Mouse (Mus musculus) layer of hippocampus, adult 18-20 months (tissue): ENCODE data around the gene Olfr1054. TPM values are rescaled to one million over a fixed set of nuclear protein-coding genes. Genes with fewer than 3 reads are reported as not detected.
"Not testable (repeated sequence)": the region's sequence is repeated elsewhere in the genome, so short reads cannot be mapped to it uniquely, and the experiment has no call there.

ENCODE experiments used
- DNase-seq, 2 experiments: peaks; one replicate each; pipeline ENCODE4 v3.0.0; 2022; ENCODE audit warnings: low spot score in 2 of 2
- long read RNA-seq: library from polyadenylated mRNA; stranded (forward); transcript quantifications from one replicate; pipeline ENCODE4 v2.0.0, GENCODE M21; 2021
- total RNA-seq, 2 experiments: library from RNA; stranded (reverse); gene quantifications; 2 replicates each; pipeline ENCODE4 v1.2.3; 2021

Gene Olfr1054
- not detected for total RNA-seq
- long read RNA-seq: 0 reads

GRCm38 (mm10) chr2:86335333-86335732 lies at the start of gene Olfr1054:
TSS of gene Olfr1054 (minus strand) at chr2:86335433.
- no peak for DNase-seq

GRCm38 (mm10) chr2:86378293-86378692 lies 43.1 kb upstream of the Olfr1054 start, which contains the start of gene Olfr1057:
TSS of gene Olfr1057 (minus strand) at chr2:86378393.
- no peak for DNase-seq

GRCm38 (mm10) chr2:86366342-86366741 lies 31.1 kb upstream of the Olfr1054 start:
- not testable (repeated sequence) for DNase-seq

- DNase-seq: no peak
These were observed 27.1 kb upstream of the Olfr1054 start, which contains the start of gene Olfr1056 for GRCm38 (mm10) chr2:86362369-86362768. TSS of gene Olfr1056 (minus strand) at chr2:86362469.

- DNase-seq: peak; percentile 13 to 60
These were observed 16.5 kb upstream of the Olfr1054 start for GRCm38 (mm10) chr2:86351751-86352150.

- DNase-seq: no peak
These were observed 15.0 kb upstream of the Olfr1054 start, which contains the start of gene Olfr1055 for GRCm38 (mm10) chr2:86350184-86350583. TSS of gene Olfr1055 (minus strand) at chr2:86350284.

GRCm38 (mm10) chr2:86315184-86315583 lies 20.0 kb downstream of the Olfr1054 start, which contains the start of gene Olfr1053:
TSS of gene Olfr1053 (minus strand) at chr2:86315284.
- DNase-seq: no peak

- no peak for DNase-seq
These were observed 43.1 kb downstream of the Olfr1054 start, which contains the start of gene Olfr1052 for GRCm38 (mm10) chr2:86292155-86292554. TSS of gene Olfr1052 (plus strand) at chr2:86292455.

Other genes starting within 250 kb of the Olfr1054 start
- gene Olfr1037, start 248.0 kb downstream of the Olfr1054 start, total RNA-seq: not detected
- gene Olfr1039, start 199.5 kb downstream of the Olfr1054 start, total RNA-seq: not detected
- not detected for gene Olfr1040, start 188.7 kb downstream of the Olfr1054 start, total RNA-seq
- gene Olfr1042, start 173.6 kb downstream of the Olfr1054 start, total RNA-seq: not detected
- not detected for gene Olfr1043, start 167.9 kb downstream of the Olfr1054 start, total RNA-seq
- not detected for gene Olfr1044, start 157.6 kb downstream of the Olfr1054 start, total RNA-seq
- gene Olfr52, start 149.8 kb downstream of the Olfr1054 start, total RNA-seq: not detected
- not detected for gene Olfr1045, start 132.4 kb downstream of the Olfr1054 start, total RNA-seq
- not detected for gene Olfr1046, start 116.1 kb downstream of the Olfr1054 start, total RNA-seq
- not detected for gene Olfr1047, start 104.0 kb downstream of the Olfr1054 start, total RNA-seq
- not detected for gene Olfr1048, start 95.1 kb downstream of the Olfr1054 start, total RNA-seq
- not detected for gene Olfr1049, start 77.1 kb downstream of the Olfr1054 start, total RNA-seq
- not detected for gene Olfr1051, start 56.3 kb downstream of the Olfr1054 start, total RNA-seq
- not detected for gene Olfr1052, start 43.0 kb downstream of the Olfr1054 start, total RNA-seq
- gene Olfr1053, start 20.1 kb downstream of the Olfr1054 start, total RNA-seq: not detected
- gene Olfr1055, start 14.9 kb upstream of the Olfr1054 start, total RNA-seq: not detected
- not detected for gene Olfr1056, start 27.0 kb upstream of the Olfr1054 start, total RNA-seq
- not detected for gene Olfr1057, start 43.0 kb upstream of the Olfr1054 start, total RNA-seq
- gene Olfr1058, start 53.1 kb upstream of the Olfr1054 start, total RNA-seq: not detected
- gene Olfr1061, start 78.6 kb upstream of the Olfr1054 start, total RNA-seq: not detected
- gene Olfr1062, start 91.3 kb upstream of the Olfr1054 start, total RNA-seq: not detected
- not detected for gene Olfr1065, start 115.2 kb upstream of the Olfr1054 start, total RNA-seq
- gene Olfr1066, start 120.8 kb upstream of the Olfr1054 start, total RNA-seq: not detected
- gene Olfr228, start 152.0 kb upstream of the Olfr1054 start, total RNA-seq: not detected
- gene Olfr1076, start 173.0 kb upstream of the Olfr1054 start, total RNA-seq: not detected
- not detected for gene Olfr1079, start 207.0 kb upstream of the Olfr1054 start, total RNA-seq
- not detected for gene Olfr1080, start 222.8 kb upstream of the Olfr1054 start, total RNA-seq